Mouse (Mus musculus) neural tube, embryonic 13.5 days (tissue): Measurements from ENCODE around the gene Ppp1r1b. TPM values are rescaled to one million over a fixed set of nuclear protein-coding genes. Genes with fewer than 3 reads are reported as not detected.

Experiments used
- ATAC-seq: fragments of 200-750 bp; cut with Nextera tagmentation; 2 replicates; pipeline ENCODE4 v1.8.0; 2017; ENCODE audit warnings: low read depth, mild to moderate bottlenecking, moderate TSS enrichment, moderate library complexity
- H3K27ac ChIP-seq: fragments of 300-500 bp; sonication (generic); replicated peaks from 2 replicates; pipeline ENCODE4 v1.5.1; 2015; ENCODE audit warnings: moderate library complexity, mild to moderate bottlenecking, inconsistent platforms
- H3K27me3 ChIP-seq: fragments of 300-500 bp; sonication (generic); 2 replicates; pipeline ENCODE4 v1.6.1; 2015; ENCODE audit warnings: mild to moderate bottlenecking, inconsistent platforms
- H3K36me3 ChIP-seq: fragments of 300-500 bp; sonication (generic); 2 replicates; pipeline ENCODE4 v1.6.1; 2015; ENCODE audit warnings: mild to moderate bottlenecking, inconsistent platforms
- H3K4me1 ChIP-seq: fragments of 300-500 bp; sonication (generic); replicated peaks from 2 replicates; pipeline ENCODE4 v1.6.1; 2015; ENCODE audit warnings: inconsistent platforms
- H3K4me2 ChIP-seq: fragments of 300-500 bp; sonication (generic); 2 replicates; pipeline ENCODE4 v1.6.1; 2015; ENCODE audit warnings: inconsistent platforms, mild to moderate bottlenecking, moderate library complexity
- H3K4me3 ChIP-seq: fragments of 300-500 bp; sonication (generic); 2 replicates; pipeline ENCODE4 v1.5.1; 2015; ENCODE audit warnings: mild to moderate bottlenecking, inconsistent platforms
- H3K9ac ChIP-seq: fragments of 300-500 bp; sonication (generic); 2 replicates; pipeline ENCODE4 v1.6.1; 2015; ENCODE audit warnings: moderate library complexity, mild to moderate bottlenecking, inconsistent platforms
- H3K9me3 ChIP-seq: fragments of 300-500 bp; sonication (generic); 2 replicates; pipeline ENCODE4 v1.6.1; 2016; ENCODE audit warnings: inconsistent platforms
- WGBS: fragments of 180-500 bp; shearing (Covaris S2); methylation state at CpG from one replicate; pipeline ENCODE4 v1.1.7; 2015; 5-methylcytosine and 5-hydroxymethylcytosine counted together
- polyA plus RNA-seq: library from polyadenylated mRNA; unstranded; fragments of >200 nt; fragmentation: Nextera tagmentation; extraction: Ambion mirVana; gene quantifications from 2 replicates; pipeline ENCODE4 v1.2.1, GENCODE M21; 2015

The Ppp1r1b gene
- polyA plus RNA-seq, 1 experiment from 2014 or later, result 2.1 TPM

DNA sequence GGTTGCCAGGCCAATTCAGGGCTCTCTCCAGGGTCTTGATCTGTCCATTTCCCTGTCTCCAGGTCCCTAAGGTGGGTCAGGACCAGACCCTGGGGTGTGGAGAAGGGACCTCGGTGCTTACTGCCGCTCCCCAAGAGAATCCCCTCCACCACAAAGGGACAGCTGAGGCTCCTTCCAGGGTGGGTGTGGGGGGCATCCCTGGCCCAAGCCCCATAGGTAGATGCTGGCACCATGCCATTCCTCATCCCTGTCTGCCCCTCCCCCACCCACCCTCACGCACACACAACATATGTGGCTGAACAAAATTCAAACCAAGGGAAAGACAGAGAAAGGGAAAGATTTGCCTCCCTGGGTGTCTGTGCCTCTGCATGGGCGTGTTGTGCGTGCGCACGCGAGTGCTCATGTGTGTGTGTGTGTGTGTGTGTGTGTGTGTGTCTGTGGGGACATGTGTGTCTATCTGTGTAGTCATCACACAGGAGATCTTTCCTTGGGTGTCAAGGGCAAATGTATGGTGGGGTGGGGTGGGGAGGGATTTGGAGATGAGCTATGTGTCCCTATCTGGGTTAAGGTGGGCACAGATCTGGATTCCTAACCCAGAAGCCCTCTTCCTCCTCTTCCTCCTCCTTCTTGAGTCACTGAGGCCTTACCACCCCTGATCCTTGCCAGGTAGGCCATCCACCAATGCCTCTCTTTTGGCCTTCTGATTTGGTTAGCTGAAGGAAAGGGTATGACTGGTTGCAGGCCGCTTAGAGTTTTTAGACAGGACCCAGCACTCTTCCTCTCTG is 18.1 kb upstream of the Ppp1r1b start:
- WGBS, result 23% methylated on average over 9 of the region's 9 CpGs
- no peaks in the 10 kb centered on the region for H3K36me3 ChIP-seq
- peak overlapping the region; percentile 90 for H3K27ac ChIP-seq
- H3K27me3 ChIP-seq, result peaks cover 98% of the 10 kb centered on the region
- peak overlapping the region; percentile 54 for H3K4me2 ChIP-seq
- 0 out of 2 replicates have a peak overlapping the region, but pooled peaks have one; percentile 47 for H3K4me3 ChIP-seq
- no peaks in the 10 kb centered on the region for H3K9me3 ChIP-seq
- H3K4me1 ChIP-seq, result peaks cover 59% of the 10 kb centered on the region
- ATAC-seq, result no peak
- H3K9ac ChIP-seq, result 0 out of 2 replicates have a peak overlapping the region, but pooled peaks have one; percentile 79

DNA sequence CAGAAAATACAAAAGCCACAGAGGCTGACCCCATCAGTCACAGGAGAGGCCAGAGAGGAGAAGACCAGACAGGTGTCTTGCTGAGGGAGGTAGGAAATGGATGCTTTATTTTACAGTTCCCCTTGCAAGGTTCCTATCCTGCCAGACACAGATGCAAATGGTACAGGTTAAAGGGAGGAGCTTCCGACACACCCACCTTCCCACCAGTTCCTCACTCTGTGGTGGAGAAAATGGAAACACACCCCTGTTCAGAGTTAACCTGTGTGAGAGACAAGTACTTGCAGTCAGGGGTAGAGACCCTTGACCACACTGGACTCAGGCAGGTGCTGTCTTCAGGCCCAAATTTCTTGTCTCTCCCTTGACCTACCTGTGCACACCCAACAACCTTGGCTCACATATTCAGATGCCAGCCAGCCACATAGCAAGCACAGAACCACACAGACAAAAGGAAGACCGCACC is 17.4 kb upstream of the Ppp1r1b start:
- Histone ChIP-seq H3K27me3 (peaks cover 98% of the 10 kb centered on the region), H3K4me3 (no peak overlapping the region), H3K9ac (no peak overlapping the region), H3K4me1 (peaks cover 66% of the 10 kb centered on the region), H3K36me3 (no peaks in the 10 kb centered on the region), H3K4me2 (no peak overlapping the region), H3K9me3 (no peaks in the 10 kb centered on the region), H3K27ac (peak overlapping the region; percentile 90)
- WGBS, result 48% methylated on average over 2 of the region's 2 CpGs
- ATAC-seq, result no peak

DNA sequence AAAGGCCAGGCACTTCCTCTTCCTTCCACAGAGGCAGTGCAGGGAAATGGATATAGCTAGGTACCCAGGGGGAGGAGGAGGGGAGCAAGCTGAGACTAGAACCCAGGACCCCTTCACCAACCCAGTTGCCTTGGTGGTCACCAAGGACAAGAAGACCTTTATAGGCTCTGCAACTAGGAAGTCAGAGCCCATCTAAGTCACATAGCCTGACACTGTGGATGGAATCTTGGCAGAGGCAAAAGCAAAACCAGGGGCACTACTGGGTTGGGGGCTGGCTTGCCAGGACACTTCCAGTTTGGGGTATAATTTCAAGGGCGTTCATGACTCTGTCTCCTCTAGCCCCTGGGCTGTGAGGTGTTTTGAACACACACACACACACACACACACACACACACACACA is 16.8 kb upstream of the Ppp1r1b start:
- Histone ChIP-seq H3K4me1 (peaks cover 66% of the 10 kb centered on the region), H3K9ac (no peak overlapping the region), H3K27me3 (peaks cover 98% of the 10 kb centered on the region), H3K27ac (no peak overlapping the region), H3K9me3 (no peaks in the 10 kb centered on the region), H3K36me3 (no peaks in the 10 kb centered on the region), H3K4me3 (no peak overlapping the region), H3K4me2 (no peak overlapping the region)
- ATAC-seq, result no peak
- 33% methylated on average over 1 of the region's 1 CpGs for WGBS

DNA sequence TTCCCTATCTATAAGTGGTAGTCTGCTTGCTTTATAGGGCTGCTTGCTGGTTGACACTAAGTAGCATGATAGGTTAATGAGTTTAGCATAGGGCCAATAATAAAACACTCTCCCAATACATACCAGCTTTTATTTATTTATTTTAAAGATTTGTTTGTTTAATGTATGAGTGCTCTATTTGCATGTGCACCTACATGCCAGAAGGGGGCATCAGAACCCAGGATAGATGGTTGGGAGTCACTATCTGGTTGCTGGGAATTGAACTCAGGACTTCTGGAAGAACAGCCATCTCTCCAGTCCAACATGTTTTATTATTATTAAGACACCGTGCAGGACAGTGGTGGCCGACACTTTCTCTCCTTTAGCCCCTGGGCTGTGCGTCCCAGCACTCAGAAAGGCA is 16.0 kb upstream of the Ppp1r1b start:
- Histone ChIP-seq H3K4me3 (no peak overlapping the region), H3K27ac (no peak overlapping the region), H3K27me3 (peaks cover 98% of the 10 kb centered on the region), H3K9me3 (no peaks in the 10 kb centered on the region), H3K9ac (no peak overlapping the region), H3K4me2 (no peak overlapping the region), H3K4me1 (peaks cover 59% of the 10 kb centered on the region), H3K36me3 (no peaks in the 10 kb centered on the region)
- ATAC-seq, result no peak
- 83% methylated on average over 3 of the region's 3 CpGs for WGBS

DNA sequence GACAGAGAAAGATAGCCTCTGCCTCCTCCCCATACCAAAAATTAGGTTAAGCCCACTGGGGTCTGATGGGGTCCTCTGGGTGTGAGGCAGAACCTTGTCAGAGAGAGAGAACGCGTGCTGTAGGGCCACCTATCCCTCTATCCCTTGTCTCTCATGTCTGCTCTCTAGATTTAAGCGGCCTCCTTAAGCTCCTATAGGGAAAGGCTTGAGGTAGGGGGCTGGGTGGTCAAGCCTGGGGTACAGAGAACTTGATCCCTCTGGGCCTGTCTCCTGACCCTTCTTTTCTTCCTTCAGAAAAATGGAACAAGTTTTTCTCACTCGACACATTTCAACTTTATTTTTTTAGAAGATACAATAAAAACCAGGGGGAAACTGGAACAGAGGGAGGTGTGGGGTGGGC is 15.4 kb upstream of the Ppp1r1b start:
- Histone ChIP-seq H3K4me2 (no peak overlapping the region), H3K27ac (peak overlapping the region; percentile 71), H3K27me3 (peaks cover 98% of the 10 kb centered on the region), H3K4me1 (peaks cover 52% of the 10 kb centered on the region), H3K9me3 (no peaks in the 10 kb centered on the region), H3K4me3 (no peak overlapping the region), H3K36me3 (no peaks in the 10 kb centered on the region), H3K9ac (no peak overlapping the region)
- 73% methylated on average over 4 of the region's 4 CpGs for WGBS
- no peak for ATAC-seq

DNA sequence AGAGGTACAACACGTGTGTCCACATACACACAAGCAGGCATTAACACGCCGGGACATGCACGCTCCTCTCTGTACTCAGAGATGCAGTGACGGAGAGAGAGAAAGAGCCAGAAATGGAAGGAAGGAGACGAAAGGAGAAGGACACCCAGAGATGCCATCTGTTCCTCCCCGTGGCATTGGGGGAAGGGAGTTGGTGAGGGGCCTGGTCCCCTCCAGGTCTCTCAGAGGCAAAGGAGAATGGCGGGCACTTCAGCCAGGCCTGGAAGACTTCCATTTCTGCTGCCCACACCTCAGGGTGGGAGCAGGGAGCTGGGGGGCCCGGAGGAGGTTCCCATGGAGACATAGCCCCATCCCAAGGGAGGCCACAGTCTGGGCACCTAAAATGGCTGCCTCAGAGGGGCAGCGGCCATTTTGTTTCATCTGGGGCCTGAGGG is 14.9 kb upstream of the Ppp1r1b start:
- peak overlapping the region; percentile 71 for H3K27ac ChIP-seq

DNA sequence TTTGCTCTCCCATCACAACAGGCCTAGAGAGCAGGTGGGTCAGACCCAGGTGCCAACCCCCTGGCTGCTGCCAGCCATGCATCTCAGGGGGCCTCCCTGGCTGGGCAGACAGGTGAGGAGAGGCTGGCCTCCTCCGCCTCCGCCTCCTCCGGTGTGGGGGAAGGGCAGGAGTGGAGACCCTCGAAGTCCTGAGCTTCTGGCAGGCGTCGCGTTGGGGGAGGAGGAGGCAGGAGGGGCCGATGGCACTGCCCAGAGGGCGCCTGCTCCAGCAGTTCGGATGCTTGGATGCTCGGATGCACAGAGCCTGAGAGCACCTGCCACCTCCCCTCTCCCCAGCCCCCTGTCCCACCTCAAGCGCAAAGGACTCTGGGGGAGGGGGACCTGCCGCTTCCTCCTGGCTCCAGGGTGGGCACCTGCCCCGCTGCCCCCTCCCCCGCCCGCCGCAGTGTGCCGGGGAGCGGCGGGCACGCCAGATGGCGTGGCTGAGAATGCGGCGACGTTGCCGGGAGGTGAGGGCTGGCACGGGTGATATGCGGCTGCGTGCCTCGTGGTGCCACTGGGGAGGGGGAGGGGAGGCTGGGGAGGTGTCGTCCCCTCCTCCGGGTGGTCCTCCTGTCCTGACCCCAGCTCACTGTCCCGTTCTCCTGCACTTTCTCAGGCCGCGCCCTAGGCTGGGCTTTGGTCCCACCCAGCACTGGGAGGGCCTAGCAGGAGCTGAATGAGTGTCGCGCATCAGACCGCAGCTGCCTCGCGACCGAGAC is 14.0 kb upstream of the Ppp1r1b start:
- H3K4me2 ChIP-seq, result peak overlapping the region; percentile 57
- 2% methylated on average over 40 of the region's 41 CpGs for WGBS
- ATAC-seq, result peak; percentile 34
- H3K27me3 ChIP-seq, result peaks cover 99% of the 10 kb centered on the region
- H3K27ac ChIP-seq, result peak overlapping the region; percentile 81
- peaks cover 50% of the 10 kb centered on the region for H3K4me1 ChIP-seq
- peak overlapping the region; percentile 60 for H3K9ac ChIP-seq
- no peaks in the 10 kb centered on the region for H3K36me3 ChIP-seq
- H3K9me3 ChIP-seq, result no peaks in the 10 kb centered on the region
- H3K4me3 ChIP-seq, result peak overlapping the region; percentile 30

More for the DNA sequence above, 14.9 kb upstream of the Ppp1r1b start:
- Histone ChIP-seq H3K4me2 (no peak overlapping the region), H3K9me3 (no peaks in the 10 kb centered on the region), H3K4me1 (peaks cover 50% of the 10 kb centered on the region), H3K27me3 (peaks cover 98% of the 10 kb centered on the region), H3K36me3 (no peaks in the 10 kb centered on the region), H3K9ac (no peak overlapping the region), H3K4me3 (no peak overlapping the region)
- WGBS, result 51% methylated on average over 10 of the region's 10 CpGs
- no peak for ATAC-seq

DNA sequence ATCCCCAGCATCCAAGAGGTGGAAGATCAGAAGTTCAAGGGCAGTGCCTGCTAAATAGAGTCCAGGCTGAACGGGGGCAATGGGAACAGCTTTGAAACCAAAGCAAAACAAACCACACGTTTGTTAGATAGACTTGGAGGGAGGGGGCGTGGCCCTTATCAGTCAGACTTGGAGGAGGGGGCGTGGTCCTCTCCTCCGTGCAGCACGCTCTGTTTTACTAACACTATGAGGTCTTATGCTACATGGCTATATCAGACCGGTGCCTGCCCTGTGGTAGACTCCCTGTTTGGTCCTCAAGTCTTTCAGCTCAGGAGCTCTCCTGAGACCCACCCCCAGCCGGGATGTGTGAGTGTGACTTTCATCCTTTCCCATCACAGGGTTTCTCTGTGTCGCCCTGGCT is 13.0 kb upstream of the Ppp1r1b start:
- Histone ChIP-seq H3K36me3 (no peaks in the 10 kb centered on the region), H3K4me2 (no peak overlapping the region), H3K27ac (no peak overlapping the region), H3K9me3 (no peaks in the 10 kb centered on the region), H3K9ac (no peak overlapping the region), H3K4me1 (peaks cover 50% of the 10 kb centered on the region), H3K27me3 (peaks cover 99% of the 10 kb centered on the region), H3K4me3 (no peak overlapping the region)
- 8% methylated on average over 9 of the region's 9 CpGs for WGBS
- ATAC-seq, result no peak

DNA sequence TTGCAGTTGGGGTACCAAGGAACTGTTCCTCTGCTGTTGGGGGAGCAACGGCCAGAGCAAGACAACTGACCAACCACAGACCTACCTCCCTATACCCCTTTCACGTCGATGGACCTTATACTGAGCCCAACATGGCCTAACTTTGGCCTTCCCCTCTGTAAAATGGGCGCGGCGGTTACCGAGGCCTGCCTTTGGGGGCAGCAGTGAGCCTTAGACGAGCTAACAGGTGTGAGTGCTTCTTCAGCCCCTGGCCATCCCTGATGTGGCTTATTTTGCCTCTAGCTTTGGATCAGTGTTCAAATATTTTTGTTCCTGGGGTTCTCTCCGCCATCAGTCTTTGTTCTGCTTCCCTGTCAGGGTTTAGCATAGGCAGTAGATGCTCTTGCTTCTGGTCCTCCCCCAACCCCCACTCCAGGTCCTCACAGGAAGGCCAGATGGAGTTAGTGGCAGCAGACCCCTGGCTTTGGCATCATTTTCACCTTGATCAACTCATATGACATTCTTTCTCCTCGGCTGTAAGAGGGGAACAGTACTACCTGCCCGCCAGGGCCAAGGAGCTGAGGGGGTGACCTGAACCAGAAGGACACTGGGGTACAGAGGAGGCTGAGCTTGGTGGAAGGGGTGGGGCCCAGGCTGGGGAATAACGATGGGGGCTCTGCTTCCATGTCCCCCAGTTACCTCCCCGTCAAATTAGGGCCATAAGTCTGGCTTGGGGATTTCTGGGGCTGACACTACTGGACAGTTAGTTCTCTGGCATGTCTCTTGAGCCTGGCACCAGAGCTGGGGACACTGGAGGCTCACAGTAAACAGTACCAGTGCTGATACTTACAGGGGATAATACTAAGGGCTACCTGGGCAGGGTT is 11.7 kb upstream of the Ppp1r1b start:
- Histone ChIP-seq H3K27me3 (peaks cover 97% of the 10 kb centered on the region), H3K9me3 (no peaks in the 10 kb centered on the region), H3K4me3 (no peak overlapping the region), H3K27ac (no peak overlapping the region), H3K36me3 (no peaks in the 10 kb centered on the region), H3K4me1 (peaks cover 55% of the 10 kb centered on the region), H3K9ac (no peak overlapping the region), H3K4me2 (no peak overlapping the region)
- WGBS, result 15% methylated on average over 13 of the region's 13 CpGs
- ATAC-seq, result no peak

DNA sequence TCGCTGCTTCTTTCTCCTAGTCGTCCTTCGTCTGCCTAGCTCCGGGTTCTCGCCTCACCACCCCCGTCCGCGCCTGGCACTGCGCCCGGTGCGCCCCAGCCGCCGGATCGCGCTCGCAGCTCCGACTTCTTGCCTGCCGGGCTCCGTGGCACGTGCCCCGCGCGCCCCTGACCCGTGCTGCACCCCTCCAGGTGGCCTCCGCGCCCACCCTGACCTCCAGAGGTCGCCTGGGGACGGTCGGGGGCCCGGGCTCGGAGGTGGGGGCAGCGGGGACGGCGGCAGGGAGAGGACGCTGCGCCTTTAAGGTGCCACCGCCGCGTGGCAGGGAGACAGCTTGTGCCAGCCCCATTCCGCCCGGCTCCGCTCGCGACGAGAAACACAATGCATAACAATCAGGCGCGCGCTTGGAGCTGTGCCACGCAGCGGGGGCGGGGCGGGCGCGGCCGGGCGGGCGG is 9.7 kb upstream of the Ppp1r1b start:
- Histone ChIP-seq H3K4me1 (peaks cover 67% of the 10 kb centered on the region), H3K27me3 (peaks cover 89% of the 10 kb centered on the region), H3K9ac (peak overlapping the region; percentile 79), H3K4me3 (peak overlapping the region; percentile 49), H3K27ac (peak overlapping the region; percentile 97), H3K36me3 (no peaks in the 10 kb centered on the region), H3K4me2 (peak overlapping the region; percentile 82), H3K9me3 (no peaks in the 10 kb centered on the region)
- ATAC-seq, result peak; percentile 40; the same call in 1 of the 2 replicates
- under 1% methylated on average over 56 of the region's 57 CpGs for WGBS

DNA sequence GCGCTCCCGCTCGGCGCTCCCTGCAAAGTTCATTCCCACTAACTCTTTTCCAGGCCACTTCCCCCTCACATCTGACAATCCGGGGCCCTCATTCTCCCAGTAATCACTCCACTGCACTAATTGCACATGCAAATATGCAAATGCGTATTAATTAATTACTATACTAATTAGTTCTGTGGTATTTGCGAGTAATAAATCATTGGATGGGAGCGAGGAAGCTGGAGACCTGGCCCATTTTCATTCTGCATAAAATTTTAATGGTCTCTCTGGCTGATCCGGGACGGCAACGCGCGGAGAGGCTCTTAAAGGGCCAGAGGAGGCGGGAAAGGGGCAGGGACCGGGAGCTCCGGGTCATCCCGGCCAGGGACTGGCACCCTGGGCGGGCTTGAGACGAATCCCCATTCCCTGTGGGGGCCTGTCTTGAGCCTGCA is 9.1 kb upstream of the Ppp1r1b start:
- Histone ChIP-seq H3K4me1 (peaks cover 62% of the 10 kb centered on the region), H3K27me3 (peaks cover 89% of the 10 kb centered on the region), H3K9me3 (no peaks in the 10 kb centered on the region), H3K36me3 (no peaks in the 10 kb centered on the region), H3K27ac (peak overlapping the region; percentile 97), H3K4me3 (peak overlapping the region; percentile 49), H3K4me2 (peak overlapping the region; percentile 82), H3K9ac (peak overlapping the region; percentile 79)
- peak; percentile 25; the same call in 1 of the 2 replicates for ATAC-seq
- under 1% methylated on average over 19 of the region's 19 CpGs for WGBS
